Mouse (Mus musculus) liver, embryonic 13.5 days (tissue): Measurements from ENCODE around the gene Rpl26. TPM values are rescaled to one million over a fixed set of nuclear protein-coding genes. Genes with fewer than 3 reads are reported as not detected.
"Not testable (repeated sequence)": the region's sequence is repeated elsewhere in the genome, so short reads cannot be mapped to it uniquely, and the experiment has no call there.

Source experiments
- ATAC-seq: fragments of 200-750 bp; cut with Nextera tagmentation; 2 replicates; pipeline ENCODE4 v1.8.0; 2017; ENCODE audit warnings: low read depth, mild to moderate bottlenecking, moderate number of reproducible peaks, moderate library complexity
- DNase-seq: peaks from one replicate; pipeline ENCODE4 v3.0.0; 2022
- H3K27ac ChIP-seq: fragments of 300-500 bp; sonication (generic); 2 replicates; pipeline ENCODE4 v1.5.1; 2015; ENCODE audit warnings: moderate library complexity, mild to moderate bottlenecking, inconsistent platforms
- H3K27me3 ChIP-seq: fragments of 300-500 bp; sonication (generic); 2 replicates; pipeline ENCODE4 v1.6.1; 2015; ENCODE audit warnings: mild to moderate bottlenecking, inconsistent platforms
- H3K36me3 ChIP-seq: fragments of 300-500 bp; sonication (generic); 2 replicates; pipeline ENCODE4 v1.6.1; 2015; ENCODE audit warnings: mild to moderate bottlenecking, inconsistent platforms
- H3K4me1 ChIP-seq: fragments of 300-500 bp; sonication (generic); replicated peaks from 2 replicates; pipeline ENCODE4 v1.6.1; 2015; ENCODE audit warnings: inconsistent platforms
- H3K4me2 ChIP-seq: fragments of 300-500 bp; sonication (generic); 2 replicates; pipeline ENCODE4 v1.6.1; 2015; ENCODE audit warnings: inconsistent platforms, mild to moderate bottlenecking, moderate library complexity
- H3K4me3 ChIP-seq: fragments of 300-500 bp; sonication (generic); replicated peaks from 2 replicates; pipeline ENCODE4 v1.5.1; 2015; ENCODE audit warnings: mild to moderate bottlenecking, inconsistent platforms
- H3K9ac ChIP-seq: fragments of 300-500 bp; sonication (generic); 2 replicates; pipeline ENCODE4 v1.6.1; 2015; ENCODE audit warnings: mild to moderate bottlenecking, inconsistent platforms
- H3K9me3 ChIP-seq: fragments of 300-500 bp; sonication (generic); replicated peaks from 2 replicates; pipeline ENCODE4 v1.6.1; 2016; ENCODE audit warnings: inconsistent platforms
- WGBS: fragments of 180-500 bp; shearing (Covaris S2); methylation state at CpG from one replicate; pipeline ENCODE4 v1.1.7; 2015; ENCODE audit not compliant: insufficient replicate concordance; 5-methylcytosine and 5-hydroxymethylcytosine counted together
- polyA plus RNA-seq: library from polyadenylated mRNA; unstranded; fragments of >200 nt; fragmentation: Nextera tagmentation; extraction: Ambion mirVana; gene quantifications from 2 replicates; pipeline ENCODE4 v1.2.1, GENCODE M21; 2015

The Rpl26 gene
- polyA plus RNA-seq, 1 experiment from 2014 or later: 881 TPM

GRCm38 (mm10) chr11:68924749-68925148 lies 23.4 kb downstream of the Rpl26 start:
- ATAC-seq (no peak), DNase-seq (no peak)
- H3K4me1 ChIP-seq: peaks cover 4% of the 10 kb centered on the region
- no peak overlapping the region for H3K9ac ChIP-seq
- no peak overlapping the region for H3K4me2 ChIP-seq
- H3K36me3 ChIP-seq: no peaks in the 10 kb centered on the region
- H3K27me3 ChIP-seq: peaks cover 9% of the 10 kb centered on the region; the same call in 1 of the 2 replicates
- 49% methylated on average over 2 of the region's 2 CpGs for WGBS
- H3K27ac ChIP-seq: no peak overlapping the region
- H3K4me3 ChIP-seq: no peak overlapping the region
- H3K9me3 ChIP-seq: no peaks in the 10 kb centered on the region

- DNase-seq (no peak), ATAC-seq (no peak)
- 71% methylated on average over 3 of the region's 3 CpGs for WGBS
- Histone ChIP-seq H3K27me3 (peaks cover 9% of the 10 kb centered on the region; the same call in 1 of the 2 replicates), H3K9ac (no peak within 1 kb of the TSS), H3K4me3 (no peak within 1 kb of the TSS), H3K4me1 (peaks cover 4% of the 10 kb centered on the region), H3K27ac (no peak within 1 kb of the TSS), H3K9me3 (no peaks in the 10 kb centered on the region), H3K36me3 (no peaks in the 10 kb centered on the region), H3K4me2 (no peak within 1 kb of the TSS)
Measured at GRCm38 (mm10) chr11:68926981-68927380, 25.6 kb downstream of the Rpl26 start, which contains the start of gene Odf4. Gene Odf4, minus strand, starts transcription at chr11:68927081.

DNA sequence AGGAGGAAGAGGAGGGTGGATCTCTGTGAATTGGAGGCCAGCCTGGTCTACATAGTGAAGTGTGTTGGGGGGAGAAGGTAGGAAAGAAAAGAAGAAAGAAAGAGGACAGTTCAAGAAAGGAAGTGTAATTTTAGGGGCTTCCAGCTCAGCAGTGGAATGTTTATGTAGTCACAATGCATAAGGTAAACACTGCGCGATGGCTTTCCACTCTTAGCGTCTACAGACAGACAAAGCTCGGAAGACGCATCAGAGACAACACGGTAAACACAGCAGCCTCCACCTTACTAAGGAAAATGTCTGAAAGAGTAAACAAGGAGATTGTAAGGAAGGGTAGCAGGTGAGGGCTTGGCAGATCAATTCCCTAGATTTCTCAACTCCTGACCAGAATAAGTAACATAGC lies 28.6 kb downstream of the Rpl26 start:
- DNase-seq: no peak
- ATAC-seq: no peak
- Histone ChIP-seq H3K4me1 (no peaks in the 10 kb centered on the region), H3K4me3 (no peak overlapping the region), H3K27me3 (0 out of 2 replicates have a peak, but pooled peaks cover 3% of the 10 kb centered on the region), H3K4me2 (no peak overlapping the region), H3K9ac (no peak overlapping the region), H3K27ac (no peak overlapping the region), H3K9me3 (no peaks in the 10 kb centered on the region), H3K36me3 (no peaks in the 10 kb centered on the region)
- WGBS: 65% methylated on average over 6 of the region's 6 CpGs

- WGBS: 71% methylated on average over 5 of the region's 5 CpGs
Measured at GRCm38 (mm10) chr11:68933885-68934507, 32.6 kb downstream of the Rpl26 start.

DNA sequence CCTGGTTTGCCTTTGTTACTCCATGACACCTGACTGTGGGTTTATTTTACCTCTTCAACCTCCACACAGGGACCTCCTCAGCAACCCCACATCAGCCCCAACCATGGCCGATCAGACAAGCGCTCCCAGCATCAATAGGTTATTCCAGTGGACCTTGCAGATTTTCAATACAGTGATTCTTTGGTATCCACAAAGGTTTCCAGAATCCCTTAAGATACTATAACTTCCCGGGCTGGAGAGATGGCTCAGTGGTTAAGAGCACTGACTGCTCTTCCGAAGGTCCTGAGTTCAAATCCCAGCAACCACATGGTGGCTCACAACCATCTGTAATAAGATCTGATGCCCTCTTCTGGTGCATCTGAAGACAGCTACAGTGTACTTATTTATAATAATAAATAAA lies 35.6 kb downstream of the Rpl26 start:
- not testable (repeated sequence) for H3K9me3 ChIP-seq, DNase-seq, H3K27ac ChIP-seq, ATAC-seq, H3K27me3 ChIP-seq, H3K4me3 ChIP-seq, H3K36me3 ChIP-seq, H3K4me2 ChIP-seq, H3K9ac ChIP-seq
- peaks cover 12% of the 10 kb centered on the region; the same call in 1 of the 2 replicates for H3K4me1 ChIP-seq
- 84% methylated on average over 4 of the region's 4 CpGs for whole genome bisulfite sequencing

More at GRCm38 (mm10) chr11:68933885-68934507, 32.6 kb downstream of the Rpl26 start:
- Histone ChIP-seq H3K4me3 (no peak overlapping the region), H3K27ac (no peak overlapping the region), H3K27me3 (0 out of 2 replicates have a peak, but pooled peaks cover 3% of the 10 kb centered on the region), H3K9me3 (no peaks in the 10 kb centered on the region), H3K4me2 (no peak overlapping the region), H3K36me3 (no peaks in the 10 kb centered on the region), H3K9ac (no peak overlapping the region), H3K4me1 (0 out of 2 replicates have a peak, but pooled peaks cover under 1% of the 10 kb centered on the region)
- no peak for ATAC-seq
- no peak for DNase-seq

- peaks cover 12% of the 10 kb centered on the region; the same call in 1 of the 2 replicates for H3K4me1 ChIP-seq
- no peaks in the 10 kb centered on the region for H3K36me3 ChIP-seq
- DNase-seq (peak; percentile 81), ATAC-seq (peak; percentile 98)
- WGBS: 4% methylated on average over 16 of the region's 16 CpGs
- H3K9ac ChIP-seq: peak overlapping the region; percentile 60
- H3K27ac ChIP-seq: no peak overlapping the region
- peak overlapping the region; percentile 50 for H3K4me3 ChIP-seq
- H3K4me2 ChIP-seq: peak overlapping the region; percentile 63
- no peaks in the 10 kb centered on the region for H3K27me3 ChIP-seq
- H3K9me3 ChIP-seq: no peaks in the 10 kb centered on the region
Measured at GRCm38 (mm10) chr11:68939451-68940304, 38.3 kb downstream of the Rpl26 start.

- DNase-seq (no peak), ATAC-seq (no peak)
- Histone ChIP-seq H3K36me3 (no peaks in the 10 kb centered on the region), H3K4me3 (peak overlapping the region; percentile 50), H3K27me3 (no peaks in the 10 kb centered on the region), H3K27ac (no peak overlapping the region), H3K4me2 (peak overlapping the region; percentile 63), H3K9me3 (no peaks in the 10 kb centered on the region), H3K9ac (peak overlapping the region; percentile 60; the same call in 1 of the 2 replicates), H3K4me1 (peaks cover 12% of the 10 kb centered on the region; the same call in 1 of the 2 replicates)
- whole genome bisulfite sequencing: 58% methylated on average over 4 of the region's 4 CpGs
Measured at GRCm38 (mm10) chr11:68940516-68940915, 39.1 kb downstream of the Rpl26 start.

DNA sequence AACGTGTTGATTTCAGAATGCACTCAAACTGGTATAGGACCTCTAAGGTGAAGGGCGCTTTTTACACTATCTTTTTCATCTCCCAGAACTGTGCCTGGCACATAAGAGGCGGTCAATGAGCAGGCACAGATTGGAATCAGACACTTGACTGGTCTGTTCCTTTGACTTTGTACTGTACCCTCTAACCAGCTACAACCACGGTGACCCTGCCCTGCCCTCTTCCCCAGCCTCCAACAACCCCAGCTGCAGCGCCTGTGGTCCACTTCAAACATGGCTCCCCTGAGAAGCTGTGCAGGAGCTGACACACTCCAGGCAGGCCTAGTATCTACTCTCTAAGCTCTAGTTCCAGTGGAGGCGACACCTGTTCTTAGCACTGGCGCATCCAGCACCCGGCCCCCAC lies 41.3 kb downstream of the Rpl26 start:
- no peak for ATAC-seq
- no peak overlapping the region for H3K4me2 ChIP-seq
- peaks cover 11% of the 10 kb centered on the region; the same call in 1 of the 2 replicates for H3K27me3 ChIP-seq
- 69% methylated on average over 8 of the region's 8 CpGs for WGBS
- no peaks in the 10 kb centered on the region for H3K36me3 ChIP-seq
- DNase-seq: no peak
- no peaks in the 10 kb centered on the region for H3K9me3 ChIP-seq
- no peak overlapping the region for H3K27ac ChIP-seq
- no peak overlapping the region for H3K4me3 ChIP-seq
- H3K9ac ChIP-seq: no peak overlapping the region
- H3K4me1 ChIP-seq: peaks cover 12% of the 10 kb centered on the region; the same call in 1 of the 2 replicates

DNA sequence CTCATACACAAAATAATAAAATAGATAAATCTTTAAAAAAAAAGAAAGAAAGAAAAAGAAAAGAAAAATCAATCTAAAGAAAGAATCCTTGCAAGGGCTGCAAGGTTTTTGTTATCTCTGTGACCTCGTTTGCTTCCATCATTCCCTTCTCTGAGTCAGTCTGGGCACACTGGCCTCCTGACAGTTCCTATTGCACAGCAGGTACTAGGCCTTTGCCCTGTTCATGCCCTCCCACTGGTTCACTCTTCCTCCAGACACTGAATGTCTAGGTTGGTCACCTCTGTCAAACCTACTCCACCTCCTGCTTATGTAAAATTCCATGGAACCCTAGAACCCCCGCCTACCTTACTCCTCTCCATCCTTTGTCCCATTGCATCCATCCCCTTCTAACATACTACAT lies 43.9 kb downstream of the Rpl26 start:
- H3K4me3 ChIP-seq: no peak overlapping the region
- DNase-seq: no peak
- no peak overlapping the region for H3K27ac ChIP-seq
- H3K9me3 ChIP-seq: no peaks in the 10 kb centered on the region
- no peaks in the 10 kb centered on the region for H3K36me3 ChIP-seq
- no peak overlapping the region for H3K4me2 ChIP-seq
- peaks cover 4% of the 10 kb centered on the region; the same call in 1 of the 2 replicates for H3K4me1 ChIP-seq
- H3K9ac ChIP-seq: no peak overlapping the region
- 53% methylated on average over 2 of the region's 2 CpGs for WGBS
- peaks cover 11% of the 10 kb centered on the region; the same call in 1 of the 2 replicates for H3K27me3 ChIP-seq
- ATAC-seq: no peak

- no peak for ATAC-seq
- Histone ChIP-seq H3K4me3 (no peak overlapping the region), H3K4me1 (no peaks in the 10 kb centered on the region), H3K27me3 (peaks cover 13% of the 10 kb centered on the region; the same call in 1 of the 2 replicates), H3K27ac (no peak overlapping the region), H3K9ac (no peak overlapping the region), H3K36me3 (no peaks in the 10 kb centered on the region), H3K4me2 (no peak overlapping the region), H3K9me3 (no peaks in the 10 kb centered on the region)
- DNase-seq: no peak
- WGBS: 72% methylated on average over 4 of the region's 4 CpGs
Measured at GRCm38 (mm10) chr11:68946001-68946400, 44.6 kb downstream of the Rpl26 start.

GRCm38 (mm10) chr11:68946806-68947440 lies 45.5 kb downstream of the Rpl26 start:
- DNase-seq (no peak), ATAC-seq (no peak)
- Histone ChIP-seq H3K9ac (no peak overlapping the region), H3K4me3 (no peak overlapping the region), H3K4me1 (no peaks in the 10 kb centered on the region), H3K27ac (no peak overlapping the region), H3K4me2 (no peak overlapping the region), H3K36me3 (no peaks in the 10 kb centered on the region), H3K27me3 (peaks cover 22% of the 10 kb centered on the region), H3K9me3 (no peaks in the 10 kb centered on the region)
- WGBS: 48% methylated on average over 16 of the region's 16 CpGs
